In genomic region chr3:103971157-103971556, GRCm38 (mm10) we compare ENCODE assay signal across 16 mouse cellular contexts.
"Had no signal": no experiment of that assay in that cellular context is flagged by ENCODE, and none has a peak within 500 bp of the region (broad histone marks: within the 10 kb centered on the region; RNA-seq: fewer than 3 reads in every experiment).

No protein-coding gene starts in this region.

- H3K4me3 ChIP-seq: neural tube, embryonic 13.5 days; neural tube, embryonic 15.5 days; stomach, embryonic 15.5 days had no signal

- H3K27ac ChIP-seq: neural tube, embryonic 13.5 days; neural tube, embryonic 15.5 days; stomach, embryonic 15.5 days; stomach, postnatal 0 days had no signal

- DNase-seq: retina, postnatal 1 day; right cerebral cortex, adult 18-20 months; right cerebral cortex, postnatal 14 days; right cerebral cortex, postnatal 25 days; right cerebral cortex, postnatal 4 days; spleen, adult 18-20 months; thymus, adult 18-20 months; thymus, adult 2 months; thymus, postnatal 14 days; thymus, postnatal 25 days; thymus, postnatal 36 days; thymus, postnatal 4 days had no signal
